Mouse (Mus musculus) intestine, embryonic 14.5 days (tissue): ENCODE results near the gene Gm17428. TPM values are rescaled to one million over a fixed set of nuclear protein-coding genes. Genes with fewer than 3 reads are reported as not detected.
"Not testable (repeated sequence)": the region's sequence is repeated elsewhere in the genome, so short reads cannot be mapped to it uniquely, and the experiment has no call there.

ENCODE experiments used
- ATAC-seq: fragments of 200-750 bp; cut with Nextera tagmentation; replicated peaks from 2 replicates; pipeline ENCODE4 v1.8.0; 2017; ENCODE audit warnings: low read depth, moderate number of reproducible peaks, moderate TSS enrichment, moderate library complexity; ENCODE audit not compliant: low FRiP score, low TSS enrichment
- DNase-seq: peaks from one replicate; pipeline ENCODE4 v3.0.0-alpha.2; 2018; ENCODE audit warnings: low spot score
- H3K27ac ChIP-seq: fragments of 300-500 bp; sonication (generic); 2 replicates; pipeline ENCODE4 v1.5.1; 2014; ENCODE audit warnings: low read depth, mild to moderate bottlenecking, control low read depth
- H3K27me3 ChIP-seq: fragments of 300-500 bp; sonication (generic); replicated peaks from 2 replicates; pipeline ENCODE4 v1.6.1; 2014; ENCODE audit warnings: low read length, control low read depth; ENCODE audit not compliant: control insufficient read depth, insufficient read depth
- H3K36me3 ChIP-seq: fragments of 300-500 bp; sonication (generic); 2 replicates; pipeline ENCODE4 v1.6.1; 2014; ENCODE audit warnings: low read length, control low read depth; ENCODE audit not compliant: control insufficient read depth, insufficient read depth
- H3K4me1 ChIP-seq: fragments of 300-500 bp; sonication (generic); replicated peaks from 2 replicates; pipeline ENCODE4 v1.6.1; 2014; ENCODE audit warnings: low read length, control low read depth, mixed read lengths; ENCODE audit not compliant: control insufficient read depth, insufficient read depth
- H3K4me2 ChIP-seq: fragments of 300-500 bp; sonication (generic); 2 replicates; pipeline ENCODE4 v1.6.1; 2014; ENCODE audit warnings: low read length
- H3K4me3 ChIP-seq: fragments of 300-500 bp; sonication (generic); 2 replicates; pipeline ENCODE4 v1.5.1; 2014; ENCODE audit warnings: low read depth, low read length, control low read depth, mixed read lengths
- H3K9ac ChIP-seq: fragments of 300-500 bp; sonication (generic); 2 replicates; pipeline ENCODE4 v1.6.1; 2014; ENCODE audit warnings: mild to moderate bottlenecking, low read length
- H3K9me3 ChIP-seq: fragments of 300-500 bp; sonication (generic); 2 replicates; pipeline ENCODE4 v1.6.1; 2016; ENCODE audit warnings: low read length, control low read depth; ENCODE audit not compliant: control insufficient read depth
- WGBS: fragments of 180-500 bp; shearing (Covaris S2); extraction: QIAGEN DNeasy Blood & Tissue Kit; methylation state at CpG from one replicate; pipeline ENCODE4 v1.1.7; 2014; 5-methylcytosine and 5-hydroxymethylcytosine counted together
- polyA plus RNA-seq: library from polyadenylated mRNA; unstranded; fragments of >200 nt; fragmentation: Nextera tagmentation; extraction: Ambion mirVana; gene quantifications from 2 replicates; pipeline ENCODE4 v1.2.1, GENCODE M21; 2014

Gm17428 gene
- polyA plus RNA-seq, 1 experiment from 2014 or later: not detected

DNA sequence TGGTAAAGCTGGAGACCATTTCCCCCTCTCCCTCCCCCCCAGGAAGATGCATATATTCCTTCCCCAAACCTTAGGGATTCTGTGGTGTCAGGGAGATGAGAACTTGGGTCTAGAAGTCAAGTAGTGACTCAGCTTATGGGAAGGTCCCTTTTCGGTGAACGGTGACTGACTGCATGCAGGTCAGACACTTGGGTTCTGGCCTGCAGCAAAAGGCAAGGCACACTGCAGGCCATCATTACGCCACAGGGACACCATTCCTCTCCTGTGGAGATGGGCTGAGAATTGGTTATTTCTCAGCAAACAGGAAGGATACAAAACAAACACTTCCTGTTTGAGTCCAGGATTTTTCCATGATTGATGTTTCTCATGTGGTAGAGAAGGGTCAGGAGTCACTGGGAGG lies 17.5 kb upstream of the Gm17428 start:
- ATAC-seq (no peak), DNase-seq (no peak)
- Histone ChIP-seq H3K9me3 (no peaks in the 10 kb centered on the region), H3K4me2 (no peak overlapping the region), H3K4me3 (no peak overlapping the region), H3K27me3 (no peaks in the 10 kb centered on the region), H3K4me1 (no peaks in the 10 kb centered on the region), H3K9ac (no peak overlapping the region), H3K27ac (no peak overlapping the region), H3K36me3 (no peaks in the 10 kb centered on the region)
- 83% methylated on average over 3 of the region's 3 CpGs for WGBS

DNA sequence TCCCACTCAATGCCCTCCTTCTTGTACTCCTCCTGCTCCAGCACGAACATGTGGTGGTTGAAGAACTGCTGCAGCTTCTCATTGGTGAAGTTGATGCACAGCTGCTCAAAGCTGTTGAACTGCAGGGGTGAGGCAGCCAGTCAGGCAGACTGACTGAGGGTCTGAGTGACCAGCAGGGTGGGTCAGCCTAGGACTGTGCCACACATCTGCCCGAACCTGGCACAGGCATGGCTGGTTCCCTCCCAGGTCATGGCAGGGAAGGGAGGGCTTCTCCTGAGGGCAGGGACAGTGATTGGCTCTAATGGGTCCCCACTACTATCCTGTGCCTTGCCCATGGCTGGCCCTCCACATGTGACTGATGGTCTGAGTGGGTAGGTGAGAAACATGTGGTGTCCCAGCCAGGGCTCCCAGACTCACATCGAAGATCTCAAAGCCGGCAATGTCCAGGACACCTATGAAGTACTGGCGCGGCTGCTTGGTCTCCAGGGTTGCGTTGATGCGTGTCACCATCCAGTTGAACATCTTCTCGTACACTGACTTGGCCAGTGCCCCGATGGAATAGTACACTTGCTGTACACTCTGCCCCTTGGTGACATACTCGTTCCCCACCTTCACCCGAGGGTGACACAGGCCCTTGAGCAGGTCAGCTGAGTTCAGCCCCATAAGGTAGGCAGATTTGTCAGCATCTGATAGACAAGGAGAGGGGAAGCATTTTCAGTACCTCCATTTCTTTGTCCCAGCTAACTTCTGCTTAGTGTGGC lies 16.7 kb upstream of the Gm17428 start:
- not testable (repeated sequence) for ATAC-seq, H3K36me3 ChIP-seq, H3K4me2 ChIP-seq, H3K9ac ChIP-seq, H3K27me3 ChIP-seq, DNase-seq, H3K27ac ChIP-seq, H3K4me3 ChIP-seq, H3K4me1 ChIP-seq, H3K9me3 ChIP-seq
- 90% methylated on average over 12 of the region's 12 CpGs for WGBS

DNA sequence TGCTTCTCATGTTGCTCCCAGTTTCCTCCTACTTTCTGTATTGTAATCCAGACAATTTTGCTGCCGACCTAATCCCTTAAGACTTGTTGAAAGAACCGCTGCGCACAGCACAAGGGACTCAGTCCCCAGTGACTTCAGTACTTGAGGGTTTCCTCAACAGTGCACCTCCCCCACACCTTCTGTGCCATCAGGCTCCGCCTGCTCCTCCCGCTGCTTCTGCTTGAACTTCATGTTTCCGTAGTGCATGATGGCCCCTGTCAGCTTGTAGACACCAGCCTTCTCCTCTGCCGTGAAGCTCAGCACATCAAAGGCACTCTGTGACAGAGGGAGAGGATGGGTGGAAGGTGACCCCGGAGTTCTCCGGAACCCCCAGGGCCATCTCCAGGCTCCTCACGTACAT lies 16.0 kb upstream of the Gm17428 start:
- H3K27ac ChIP-seq: no peak overlapping the region
- no peak overlapping the region for H3K4me2 ChIP-seq
- WGBS: 69% methylated on average over 10 of the region's 10 CpGs
- H3K9ac ChIP-seq: no peak overlapping the region
- no peaks in the 10 kb centered on the region for H3K27me3 ChIP-seq
- H3K9me3 ChIP-seq: no peaks in the 10 kb centered on the region
- H3K4me1 ChIP-seq: no peaks in the 10 kb centered on the region
- DNase-seq (no peak), ATAC-seq (no peak)
- H3K36me3 ChIP-seq: no peaks in the 10 kb centered on the region
- no peak overlapping the region for H3K4me3 ChIP-seq

DNA sequence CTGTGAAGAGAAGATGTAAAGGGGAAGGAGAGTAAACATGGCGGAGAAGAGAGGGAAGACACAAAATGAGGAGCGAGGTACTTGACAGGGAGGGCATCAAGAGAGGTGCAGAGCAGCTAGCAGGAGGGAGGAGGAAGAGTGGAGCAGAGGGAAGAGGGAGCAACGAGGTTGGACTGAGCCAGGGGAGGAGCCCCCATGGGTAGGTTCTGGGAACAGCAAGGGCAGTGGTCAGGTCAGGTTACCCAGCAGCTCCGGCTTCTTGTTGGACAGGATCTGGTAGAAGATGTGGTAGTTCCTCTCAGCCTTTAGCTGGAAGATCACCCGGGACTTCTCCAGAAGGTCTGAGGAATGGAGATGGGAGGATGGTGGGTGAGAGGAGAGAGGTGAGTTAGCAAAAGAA lies 15.2 kb upstream of the Gm17428 start:
- 77% methylated on average over 5 of the region's 5 CpGs for WGBS
- no peaks in the 10 kb centered on the region for H3K9me3 ChIP-seq
- H3K4me2 ChIP-seq: no peak overlapping the region
- no peak overlapping the region for H3K4me3 ChIP-seq
- H3K27me3 ChIP-seq: no peaks in the 10 kb centered on the region
- DNase-seq (no peak), ATAC-seq (no peak)
- H3K4me1 ChIP-seq: no peaks in the 10 kb centered on the region
- H3K36me3 ChIP-seq: no peaks in the 10 kb centered on the region
- H3K27ac ChIP-seq: no peak overlapping the region
- no peak overlapping the region for H3K9ac ChIP-seq

DNA sequence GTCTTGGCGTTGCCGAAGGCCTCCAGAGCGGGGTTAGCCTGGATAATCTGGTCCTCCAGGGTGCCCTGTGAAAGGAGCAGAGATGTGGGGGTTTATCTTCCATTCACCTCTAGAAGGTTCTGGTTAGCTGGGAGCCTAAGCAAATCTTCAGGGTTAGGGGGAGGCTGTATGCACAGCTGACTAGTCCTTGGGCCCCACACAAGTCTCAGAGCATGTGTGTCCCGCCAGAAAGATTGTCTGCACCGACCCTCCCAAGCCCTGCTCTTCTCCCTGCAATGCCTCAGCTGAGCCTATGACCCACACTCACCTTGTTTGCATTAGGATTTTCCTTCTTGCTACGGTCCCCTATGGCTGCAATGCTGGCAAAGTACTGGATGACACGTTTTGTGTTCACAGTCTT lies 14.0 kb upstream of the Gm17428 start:
- Histone ChIP-seq H3K9me3 (no peaks in the 10 kb centered on the region), H3K4me3 (no peak overlapping the region), H3K4me1 (no peaks in the 10 kb centered on the region), H3K27me3 (no peaks in the 10 kb centered on the region), H3K36me3 (no peaks in the 10 kb centered on the region), H3K9ac (no peak overlapping the region), H3K4me2 (no peak overlapping the region), H3K27ac (no peak overlapping the region)
- ATAC-seq: no peak
- no peak for DNase-seq
- WGBS: 77% methylated on average over 7 of the region's 7 CpGs

DNA sequence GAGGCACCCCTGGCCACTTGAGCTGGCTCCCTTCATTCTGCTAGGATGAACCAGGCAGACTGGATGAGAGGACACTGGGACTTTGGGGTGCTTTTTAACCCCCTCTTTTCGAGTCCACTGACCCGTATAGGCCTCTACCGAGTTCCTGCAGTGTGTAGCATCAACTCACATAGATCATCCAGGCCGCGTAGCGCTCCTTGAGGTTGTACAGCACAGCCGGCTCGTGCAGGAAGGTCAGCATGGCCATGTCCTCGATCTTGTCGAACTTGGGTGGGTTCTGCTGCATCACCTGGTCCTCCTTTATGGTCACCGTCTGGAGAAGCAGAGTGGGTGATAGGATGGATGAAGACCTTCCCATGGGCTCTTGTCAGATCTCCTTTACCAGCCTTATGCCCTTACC lies 13.0 kb upstream of the Gm17428 start:
- no peak overlapping the region for H3K27ac ChIP-seq
- H3K36me3 ChIP-seq: no peaks in the 10 kb centered on the region
- no peaks in the 10 kb centered on the region for H3K9me3 ChIP-seq
- DNase-seq: no peak
- no peak for ATAC-seq
- 91% methylated on average over 11 of the region's 11 CpGs for WGBS
- no peaks in the 10 kb centered on the region for H3K27me3 ChIP-seq
- H3K4me3 ChIP-seq: no peak overlapping the region
- no peak overlapping the region for H3K9ac ChIP-seq
- no peak overlapping the region for H3K4me2 ChIP-seq
- no peaks in the 10 kb centered on the region for H3K4me1 ChIP-seq

DNA sequence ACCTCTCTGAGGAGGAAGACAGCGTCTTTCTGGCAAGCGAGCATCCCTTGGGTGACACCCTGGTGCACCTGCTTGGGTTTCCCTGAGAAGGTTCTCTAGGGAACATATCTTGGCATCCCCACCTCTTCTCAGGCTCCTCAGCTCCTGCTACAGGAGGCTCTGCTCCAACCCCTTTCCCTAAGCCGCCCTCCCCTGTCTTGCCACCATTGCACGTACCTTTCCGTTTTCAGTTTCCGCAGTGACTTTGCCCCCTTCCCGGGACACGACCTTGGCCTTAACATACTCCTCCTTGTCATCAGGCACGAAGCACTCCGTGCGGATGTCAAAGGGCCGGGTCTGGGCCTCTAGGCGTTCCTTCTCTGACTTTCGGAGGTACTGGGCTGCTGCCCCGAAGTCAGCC lies 11.7 kb upstream of the Gm17428 start:
- no peaks in the 10 kb centered on the region for H3K36me3 ChIP-seq
- H3K27me3 ChIP-seq: no peaks in the 10 kb centered on the region
- H3K4me3 ChIP-seq: no peak overlapping the region
- ATAC-seq (no peak), DNase-seq (no peak)
- no peak overlapping the region for H3K27ac ChIP-seq
- no peak overlapping the region for H3K9ac ChIP-seq
- no peaks in the 10 kb centered on the region for H3K9me3 ChIP-seq
- H3K4me2 ChIP-seq: no peak overlapping the region
- WGBS: 77% methylated on average over 15 of the region's 15 CpGs
- H3K4me1 ChIP-seq: no peaks in the 10 kb centered on the region

DNA sequence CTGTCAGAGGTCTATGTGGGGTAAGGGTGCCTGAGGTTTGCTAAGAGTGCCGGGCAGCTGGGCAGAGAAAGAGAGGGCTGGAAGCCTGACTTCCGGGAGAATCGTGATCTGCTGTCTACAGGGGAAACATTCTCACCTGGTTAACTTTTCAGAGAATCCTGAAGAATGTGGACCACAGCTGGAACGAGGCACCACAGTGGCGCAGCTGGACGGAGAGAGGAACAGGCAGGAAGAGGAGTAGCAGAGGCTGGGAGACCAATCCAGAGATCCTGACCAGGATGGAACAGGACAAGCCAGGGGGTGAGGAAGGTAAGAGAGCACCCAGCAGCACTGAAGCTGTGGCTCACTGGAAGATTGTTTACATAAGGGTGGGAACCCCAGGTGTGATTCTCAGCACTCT lies 11.1 kb upstream of the Gm17428 start:
- ATAC-seq (no peak), DNase-seq (no peak)
- no peaks in the 10 kb centered on the region for H3K27me3 ChIP-seq
- no peaks in the 10 kb centered on the region for H3K36me3 ChIP-seq
- H3K9ac ChIP-seq: no peak overlapping the region
- no peak overlapping the region for H3K4me2 ChIP-seq
- WGBS: 60% methylated on average over 6 of the region's 6 CpGs
- H3K9me3 ChIP-seq: no peaks in the 10 kb centered on the region
- no peak overlapping the region for H3K27ac ChIP-seq
- no peaks in the 10 kb centered on the region for H3K4me1 ChIP-seq
- H3K4me3 ChIP-seq: no peak overlapping the region

DNA sequence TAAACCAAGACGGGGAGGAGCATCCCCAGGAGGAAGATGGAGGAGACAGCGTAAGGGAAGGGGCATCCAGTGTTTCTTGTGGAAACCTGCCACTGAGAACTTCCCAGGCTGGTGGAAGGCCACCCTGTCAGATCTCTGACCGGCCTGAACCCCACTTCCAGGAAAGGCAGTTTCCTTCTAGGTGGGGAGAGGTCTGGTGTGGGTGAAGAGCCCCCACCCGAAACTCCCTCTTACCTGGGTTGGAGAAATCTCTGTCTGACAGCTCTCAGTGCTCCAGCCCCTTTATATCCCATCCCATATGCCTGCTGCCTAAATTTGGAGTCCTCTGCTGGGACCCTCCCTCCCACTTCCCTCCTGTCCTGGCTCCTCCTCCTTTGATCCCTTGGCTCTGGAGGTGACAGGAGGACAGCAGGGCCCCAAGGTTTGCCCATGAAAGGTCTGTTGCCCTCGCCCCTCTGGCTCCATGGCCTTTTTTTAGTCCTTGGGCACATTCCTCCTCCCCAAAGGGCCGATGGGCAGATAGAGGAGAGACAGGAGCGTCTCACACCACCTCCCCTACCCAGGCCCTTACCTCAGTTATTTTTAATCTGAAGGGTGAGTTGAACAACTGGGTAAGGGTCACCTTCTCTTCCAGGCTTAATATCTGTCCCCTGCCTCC lies 10.3 kb upstream of the Gm17428 start, which contains the start of gene Myh6:
TSS of gene Myh6 (minus strand) at position 608 of the 658 bp plus-strand sequence.
- no peak for ATAC-seq
- H3K4me1 ChIP-seq: no peaks in the 10 kb centered on the region

More for the DNA sequence above, 10.3 kb upstream of the Gm17428 start, which contains the start of gene Myh6:
- H3K27ac ChIP-seq: no peak within 1 kb of the TSS
- 56% methylated on average over 7 of the region's 7 CpGs for WGBS
- no peaks in the 10 kb centered on the region for H3K36me3 ChIP-seq
- no peaks in the 10 kb centered on the region for H3K27me3 ChIP-seq
- H3K4me3 ChIP-seq: no peak within 1 kb of the TSS
- no peak for DNase-seq
- no peaks in the 10 kb centered on the region for H3K9me3 ChIP-seq
- no peak within 1 kb of the TSS for H3K4me2 ChIP-seq
- no peak within 1 kb of the TSS for H3K9ac ChIP-seq
